8 mouse cellular contexts compared by ENCODE assay signal in genomic region chr4:48279498-48280134, GRCm38 (mm10). TPM values are rescaled to one million over a fixed set of nuclear protein-coding genes. Genes with fewer than 3 reads are reported as not detected.
A peak's percentile ranks its signal among the peaks of the same experiment; 100 is the strongest.
DNase-seq lines count a peak whose midpoint lies in the region; ATAC-seq and TF ChIP-seq lines count a peak whose summit lies in the region.

TSS of gene Erp44 (minus strand) at chr4:48279558.
TSS of gene Invs (plus strand) at chr4:48279760.

- H3K4me3 ChIP-seq in heart, embryonic 12.5 days = peak within 1 kb of the TSS; percentile 95
- peak within 1 kb of the TSS; percentile 92 for H3K4me3 ChIP-seq in kidney, postnatal 0 days (replicated peaks; ENCODE audit: low read depth, low read length)
- H3K4me3 ChIP-seq in liver, embryonic 11.5 days (ENCODE audit: low read depth, low read length) = peak within 1 kb of the TSS; percentile 96
- peak within 1 kb of the TSS; percentile 96 for H3K4me3 ChIP-seq in stomach, embryonic 14.5 days (ENCODE audit: low read depth, low read length)

- H3K9ac ChIP-seq in heart, embryonic 12.5 days = peak within 1 kb of the TSS; percentile 95
- peak within 1 kb of the TSS; percentile 88 for H3K9ac ChIP-seq in kidney, postnatal 0 days (ENCODE audit: low read depth, low read length)
- peak within 1 kb of the TSS; percentile 93 for H3K9ac ChIP-seq in liver, embryonic 11.5 days (ENCODE audit: low read depth, low read length)
- peak within 1 kb of the TSS; percentile 79 for H3K9ac ChIP-seq in stomach, embryonic 14.5 days (replicated peaks; ENCODE audit: low read depth, low read length)

- DNase-seq in CD4-positive helper T cell, adult 2 months (ENCODE audit: low read depth, low spot score) = peak; percentile 97
- DNase-seq in brain, embryonic 18.5 days (ENCODE audit: low read depth, low spot score) = peak; percentile 97
- DNase-seq in kidney, postnatal 0 days (ENCODE audit: low spot score) = peak; percentile 100
- peak; percentile 87 for DNase-seq in liver, embryonic 11.5 days (ENCODE audit: low spot score)
- peak; percentile 95 for DNase-seq in naive thymus-derived CD4-positive, alpha-beta T cell, adult 2 months (ENCODE audit: low read depth)

- H3K4me1 ChIP-seq in heart, embryonic 12.5 days (replicated peaks) = peaks cover 9% of the 10 kb centered on the region
- 0 out of 2 replicates have a peak, but pooled peaks cover 4% of the 10 kb centered on the region for H3K4me1 ChIP-seq in kidney, postnatal 0 days (replicated peaks; ENCODE audit: insufficient read depth, low read length)
- H3K4me1 ChIP-seq in liver, embryonic 11.5 days (replicated peaks; ENCODE audit: control insufficient read depth, insufficient read depth, low read length) = peaks cover 4% of the 10 kb centered on the region; the same call in 1 of the 2 replicates
- peaks cover 5% of the 10 kb centered on the region; the same call in 1 of the 2 replicates for H3K4me1 ChIP-seq in stomach, embryonic 14.5 days (ENCODE audit: control insufficient read depth, insufficient read depth, low read length)

- peak; percentile 98 for ATAC-seq in erythroid progenitor cell, adult 5-6 weeks (replicated peaks; ENCODE audit: low FRiP score, poor library complexity, severe bottlenecking)
- peak; percentile 99 for ATAC-seq in heart, embryonic 12.5 days (ENCODE audit: insufficient number of reproducible peaks, low FRiP score)
- peak; percentile 99 for ATAC-seq in kidney, postnatal 0 days (replicated peaks; ENCODE audit: low FRiP score, low read depth)
- peak; percentile 100 for ATAC-seq in liver, embryonic 11.5 days (replicated peaks; ENCODE audit: low FRiP score)
- peak; percentile 100 for ATAC-seq in stomach, embryonic 14.5 days (ENCODE audit: insufficient number of reproducible peaks, insufficient read depth, low FRiP score, low read depth)

- TF ChIP-seq CTCF in kidney, postnatal 0 days (IDR thresholded peaks at IDR 0.05; ENCODE audit: low read depth) = no peak; the same call in 1 of the 2 replicates

- H3K9me3 ChIP-seq in heart, embryonic 12.5 days (replicated peaks) = no peaks in the 10 kb centered on the region
- H3K9me3 ChIP-seq in kidney, postnatal 0 days (replicated peaks; ENCODE audit: low read length) = no peaks in the 10 kb centered on the region
- no peaks in the 10 kb centered on the region for H3K9me3 ChIP-seq in liver, embryonic 11.5 days (ENCODE audit: control insufficient read depth, low read length)
- H3K9me3 ChIP-seq in stomach, embryonic 14.5 days (ENCODE audit: control insufficient read depth, low read depth, low read length) = no peaks in the 10 kb centered on the region

- no peaks in the 10 kb centered on the region for H3K36me3 ChIP-seq in heart, embryonic 12.5 days
- 0 out of 2 replicates have a peak, but pooled peaks cover 4% of the 10 kb centered on the region for H3K36me3 ChIP-seq in kidney, postnatal 0 days (ENCODE audit: insufficient read depth, low read length)
- H3K36me3 ChIP-seq in liver, embryonic 11.5 days (ENCODE audit: control insufficient read depth, insufficient read depth, low read length) = no peaks in the 10 kb centered on the region
- H3K36me3 ChIP-seq in stomach, embryonic 14.5 days (ENCODE audit: control insufficient read depth, insufficient read depth, low read length) = 0 out of 2 replicates have a peak, but pooled peaks cover 1% of the 10 kb centered on the region

- under 1% methylated on average over 41 of the region's 41 CpGs for WGBS in heart, embryonic 12.5 days
- under 1% methylated on average over 41 of the region's 41 CpGs for WGBS in kidney, postnatal 0 days
- WGBS in liver, embryonic 11.5 days = under 1% methylated on average over 41 of the region's 41 CpGs
- WGBS in stomach, embryonic 14.5 days = under 1% methylated on average over 41 of the region's 41 CpGs

- peak within 1 kb of the TSS; percentile 80 for H3K4me2 ChIP-seq in heart, embryonic 12.5 days
- peak within 1 kb of the TSS; percentile 72 for H3K4me2 ChIP-seq in kidney, postnatal 0 days (ENCODE audit: low read length)
- peak within 1 kb of the TSS; percentile 88 for H3K4me2 ChIP-seq in liver, embryonic 11.5 days
- peak within 1 kb of the TSS; percentile 75 for H3K4me2 ChIP-seq in stomach, embryonic 14.5 days (replicated peaks; ENCODE audit: low read depth, low read length)

- H3K27me3 ChIP-seq in heart, embryonic 12.5 days (replicated peaks) = no peaks in the 10 kb centered on the region
- no peaks in the 10 kb centered on the region for H3K27me3 ChIP-seq in kidney, postnatal 0 days (ENCODE audit: insufficient read depth, low read length)
- no peaks in the 10 kb centered on the region for H3K27me3 ChIP-seq in liver, embryonic 11.5 days (replicated peaks; ENCODE audit: control insufficient read depth, insufficient read depth, low read length)
- no peaks in the 10 kb centered on the region for H3K27me3 ChIP-seq in stomach, embryonic 14.5 days (ENCODE audit: control insufficient read depth, insufficient read depth, low read length)

- H3K27ac ChIP-seq in heart, embryonic 12.5 days (ENCODE audit: poor library complexity, severe bottlenecking) = peak within 1 kb of the TSS; percentile 80
- peak within 1 kb of the TSS; percentile 88 for H3K27ac ChIP-seq in kidney, postnatal 0 days
- H3K27ac ChIP-seq in liver, embryonic 11.5 days (ENCODE audit: low read depth, low read length) = peak within 1 kb of the TSS; percentile 74; the same call in 1 of the 2 replicates
- H3K27ac ChIP-seq in stomach, embryonic 14.5 days (ENCODE audit: low read length) = peak within 1 kb of the TSS; percentile 52; the same call in 1 of the 2 replicates

RNA-seq across cellular contexts. Expression of gene Erp44, which starts in this region (rescaled TPM):
- total RNA-seq in erythroid progenitor cell, adult 5-6 weeks (2015; ENCODE audit: low replicate concordance) = 22.0 and 43.6 TPM in 2 replicates
- total RNA-seq in erythroid progenitor cell, adult 5-6 weeks (2017; ENCODE audit: low replicate concordance) = 38.0 and 38.1 TPM in 2 replicates
- 67.7 and 72.0 TPM in 2 replicates for polyA plus RNA-seq in heart, embryonic 12.5 days (2016; fragmentation: Nextera tagmentation; extraction: Ambion mirVana)
- polyA plus RNA-seq in kidney, postnatal 0 days (2015; fragmentation: Nextera tagmentation; extraction: Ambion mirVana) = 94.3 and 105 TPM in 2 replicates
- 73.4 and 78.5 TPM in 2 replicates for polyA plus RNA-seq in liver, embryonic 11.5 days (2014; fragmentation: Nextera tagmentation; extraction: Ambion mirVana)
- polyA plus RNA-seq in stomach, embryonic 14.5 days (2014; fragmentation: Nextera tagmentation; extraction: Ambion mirVana) = 79.8 and 87.9 TPM in 2 replicates

RNA-seq across cellular contexts. Expression of gene Invs, which starts in this region (rescaled TPM):
- total RNA-seq in erythroid progenitor cell, adult 5-6 weeks (2015; ENCODE audit: low replicate concordance) = 0.72 and 2.1 TPM in 2 replicates
- 0.98 and 2.7 TPM in 2 replicates for total RNA-seq in erythroid progenitor cell, adult 5-6 weeks (2017; ENCODE audit: low replicate concordance)
- 5.9 and 6.6 TPM in 2 replicates for polyA plus RNA-seq in heart, embryonic 12.5 days (2016; fragmentation: Nextera tagmentation; extraction: Ambion mirVana)
- 4.0 and 5.4 TPM in 2 replicates for polyA plus RNA-seq in kidney, postnatal 0 days (2015; fragmentation: Nextera tagmentation; extraction: Ambion mirVana)
- 4.9 and 5.4 TPM in 2 replicates for polyA plus RNA-seq in liver, embryonic 11.5 days (2014; fragmentation: Nextera tagmentation; extraction: Ambion mirVana)
- 11.2 and 12.4 TPM in 2 replicates for polyA plus RNA-seq in stomach, embryonic 14.5 days (2014; fragmentation: Nextera tagmentation; extraction: Ambion mirVana)

Comparison
In these comparisons a context has a peak if more than half of its experiments do, and no peak if none do; other contexts are left out.
1. Peak in every context shown above with its lines: DNase-seq, ATAC-seq, H3K4me3 ChIP-seq and H3K27ac ChIP-seq.